8 mouse cellular contexts compared by ENCODE assay signal in genomic region chr10:45485761-45486602, GRCm38 (mm10). TPM values are rescaled to one million over a fixed set of nuclear protein-coding genes. Genes with fewer than 3 reads are reported as not detected.
DNase-seq lines count a peak whose midpoint lies in the region; ATAC-seq and TF ChIP-seq lines count a peak whose summit lies in the region.

Gene Lin28b, minus strand, starts transcription at chr10:45486395.

- H3K4me1 ChIP-seq in heart, embryonic 15.5 days (replicated peaks): peaks cover 12% of the 10 kb centered on the region
- H3K4me1 ChIP-seq in lung, embryonic 15.5 days: peaks cover 13% of the 10 kb centered on the region

- no peak for TF ChIP-seq CTCF in layer of hippocampus, adult 2 months (conservative IDR thresholded peaks at IDR 0.05)

- H3K4me3 ChIP-seq in heart, embryonic 15.5 days: peak within 1 kb of the TSS; percentile 76
- H3K4me3 ChIP-seq in layer of hippocampus, adult 2 months: peak within 1 kb of the TSS; percentile 44
- peak within 1 kb of the TSS; percentile 58 for H3K4me3 ChIP-seq in lung, embryonic 15.5 days

- H3K9ac ChIP-seq in heart, embryonic 15.5 days: peak within 1 kb of the TSS; percentile 47
- H3K9ac ChIP-seq in lung, embryonic 15.5 days: peak within 1 kb of the TSS; percentile 19; the same call in 1 of the 2 replicates

- peak within 1 kb of the TSS; percentile 98 for H3K4me2 ChIP-seq in heart, embryonic 15.5 days
- H3K4me2 ChIP-seq in lung, embryonic 15.5 days: peak within 1 kb of the TSS; percentile 100

- H3K27ac ChIP-seq in heart, embryonic 15.5 days: no peak within 1 kb of the TSS
- no peak within 1 kb of the TSS for H3K27ac ChIP-seq in layer of hippocampus, adult 2 months
- H3K27ac ChIP-seq in lung, embryonic 15.5 days: no peak within 1 kb of the TSS

- H3K36me3 ChIP-seq in heart, embryonic 15.5 days: no peaks in the 10 kb centered on the region
- no peaks in the 10 kb centered on the region for H3K36me3 ChIP-seq in lung, embryonic 15.5 days

- H3K27me3 ChIP-seq in heart, embryonic 15.5 days: peaks cover 27% of the 10 kb centered on the region
- peaks cover 38% of the 10 kb centered on the region for H3K27me3 ChIP-seq in lung, embryonic 15.5 days

- DNase-seq in B cell, adult 2 months: peak; percentile 28 to 45
- DNase-seq in ZHBTc4 (ENCODE audit: low read depth, low spot score): peak; percentile 95
- DNase-seq in embryo, embryonic 11 days: peak; percentile 94
- DNase-seq in layer of hippocampus, adult 2 months (ENCODE audit: low spot score in 2 of 2): peak in 1 of 2 experiments; percentile 30
- DNase-seq in retina, postnatal 7 days (ENCODE audit: low read depth, low spot score): peak; percentile 55
- DNase-seq in T-cell, adult 2 months (ENCODE audit: low spot score): no peak

- ATAC-seq in heart, embryonic 15.5 days (replicated peaks; ENCODE audit: insufficient number of reproducible peaks, insufficient read depth, low FRiP score, low read depth): peak; percentile 80
- ATAC-seq in lung, embryonic 15.5 days (ENCODE audit: borderline replicate concordance, extremely low read depth, low FRiP score, low TSS enrichment): peak; percentile 95

- under 1% methylated on average over 126 of the region's 139 CpGs for WGBS in heart, embryonic 15.5 days
- WGBS in lung, embryonic 15.5 days: 1% methylated on average over 94 of the region's 139 CpGs

- no peaks in the 10 kb centered on the region for H3K9me3 ChIP-seq in heart, embryonic 15.5 days (replicated peaks)
- no peaks in the 10 kb centered on the region for H3K9me3 ChIP-seq in lung, embryonic 15.5 days

RNA-seq across cellular contexts. Expression of gene Lin28b, which starts in this region (rescaled TPM):
- polyA plus RNA-seq in heart, embryonic 15.5 days (2015; fragmentation: Nextera tagmentation; extraction: Ambion mirVana): 2.2 and 3.5 TPM in 2 replicates
- total RNA-seq in layer of hippocampus, adult 2 months (2021): 1 to 10 TPM; 1.1 TPM
- 0.72 and 0.92 TPM in 2 replicates for polyA plus RNA-seq in lung, embryonic 15.5 days (2015; fragmentation: Nextera tagmentation; extraction: Ambion mirVana)

Comparison
In these comparisons a context has a peak if more than half of its experiments do, and no peak if none do; other contexts are left out.
1. Peak in ATAC-seq, H3K4me3 ChIP-seq, H3K9ac ChIP-seq and H3K4me2 ChIP-seq in lung, embryonic 15.5 days; RNA of the gene not detected or under 1 TPM.